Mouse (Mus musculus) cerebral cortex, adult 2 months (tissue): ENCODE data around the gene Olfr70.

Experiments used
- WGBS: fragments of 180-500 bp; shearing (Covaris S2); methylation state at CpG from one replicate; pipeline ENCODE4 v1.1.7; 2018; 5-methylcytosine and 5-hydroxymethylcytosine counted together

Olfr70 gene

DNA sequence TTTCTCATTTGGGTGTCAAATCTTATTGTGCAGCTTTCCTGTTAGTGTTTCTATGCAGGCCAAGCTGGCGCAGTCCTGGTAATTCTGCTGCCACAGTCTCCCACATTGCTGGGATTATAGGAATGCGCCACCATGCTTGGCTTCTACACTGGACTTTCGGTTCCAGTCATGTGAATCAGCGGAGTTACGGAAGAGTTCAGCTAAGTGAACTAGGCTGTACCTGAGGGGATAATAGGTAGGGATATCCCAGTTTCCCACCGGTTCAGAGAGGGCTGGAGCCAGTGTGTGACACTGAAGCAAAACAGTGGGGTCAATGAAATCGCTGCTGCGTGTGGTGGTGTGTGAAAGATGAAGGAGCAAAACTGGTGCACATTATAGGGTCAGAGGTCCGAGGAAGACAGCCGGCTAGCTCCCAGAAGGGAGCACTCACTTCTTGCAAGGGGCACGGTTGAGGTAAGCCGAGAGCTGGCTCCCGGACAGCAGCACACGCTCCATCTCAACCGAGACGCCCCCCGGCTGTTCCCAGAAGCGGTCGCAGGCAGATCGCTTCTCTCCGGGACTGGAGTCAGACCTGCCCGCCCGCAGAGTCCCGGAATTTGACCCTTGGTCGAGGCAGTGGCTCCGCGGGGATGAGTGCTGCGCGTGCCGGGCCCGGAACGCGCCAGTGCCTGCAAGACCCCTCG, 44.8 kb downstream of the Olfr70 start:
- WGBS = 3% methylated on average over 34 of the region's 34 CpGs

DNA sequence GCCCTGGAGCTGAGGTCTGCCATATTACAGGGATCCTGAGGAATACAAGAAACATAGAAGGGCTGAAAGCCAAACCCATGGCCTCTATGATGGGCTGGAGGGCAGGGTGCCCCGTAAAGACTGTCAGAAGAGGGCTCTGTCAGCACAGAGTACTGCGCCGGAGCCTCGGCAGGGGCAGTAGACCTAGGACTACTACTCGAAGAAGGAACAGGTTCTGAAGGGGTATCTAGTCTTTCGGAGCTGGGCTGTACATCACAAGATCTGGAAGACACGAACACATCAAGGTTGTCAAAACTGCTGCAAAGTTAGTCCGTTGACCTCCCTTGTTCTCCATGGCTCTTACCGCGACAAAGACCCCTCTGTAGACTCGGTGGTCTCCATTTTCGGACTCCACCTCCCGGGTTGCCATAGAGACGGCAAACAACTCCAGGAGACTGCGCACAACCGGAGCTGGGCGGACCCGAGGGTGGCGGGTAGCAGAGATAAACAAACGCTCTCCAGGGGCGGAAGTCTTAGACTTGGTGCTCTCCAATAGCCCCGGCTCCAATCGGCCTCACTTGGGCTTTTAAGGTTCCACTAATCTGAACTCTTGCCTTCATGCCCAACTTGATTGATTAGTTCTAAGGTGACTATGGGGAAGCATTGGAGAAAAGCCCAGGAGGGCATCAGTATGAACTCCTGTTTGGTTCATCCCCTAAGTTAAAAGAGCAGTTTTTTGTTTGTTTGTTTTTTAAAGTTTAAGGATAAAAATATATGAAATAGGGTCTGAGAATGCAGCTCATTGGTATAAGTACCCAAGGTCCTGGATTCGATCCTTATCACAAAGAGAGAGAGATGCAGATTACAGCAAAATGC, 47.2 kb downstream of the Olfr70 start, which contains the start of gene Spag8:
Gene Spag8 (minus strand): TSS at position 434 of the 855 bp plus-strand sequence.
- 19% methylated on average over 24 of the region's 24 CpGs for WGBS

DNA sequence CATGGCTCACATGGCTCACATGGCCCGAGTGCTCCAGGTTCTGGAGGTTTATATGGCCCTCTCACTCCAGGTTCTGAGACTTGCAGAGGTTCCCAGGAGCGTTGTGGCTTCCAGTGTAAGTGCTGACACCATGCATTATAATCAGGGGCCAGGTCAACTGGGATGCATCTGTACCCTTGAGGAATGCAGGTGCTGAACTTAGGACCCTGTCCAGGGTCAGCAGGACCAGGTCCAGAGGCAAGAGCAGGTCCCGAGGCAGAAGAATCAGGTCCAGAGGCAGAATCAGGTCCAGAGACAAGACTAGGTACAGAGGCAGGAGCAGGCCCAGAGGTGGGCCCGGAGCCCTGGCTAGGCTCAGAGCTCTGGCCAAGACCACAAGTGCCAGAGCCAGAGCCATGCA, 47.9 kb downstream of the Olfr70 start:
- 86% methylated on average over 4 of the region's 4 CpGs for WGBS

- WGBS = 98% methylated on average over 3 of the region's 3 CpGs
These were observed 50.8 kb downstream of the Olfr70 start for GRCm38 (mm10) chr4:43649783-43650182.
